Mouse (Mus musculus): ENCODE measurements at regions not wholly inside any gene's neighbourhood (a gene's known extent, or its start where the extent isn't known, plus 50 kb on each side); places are given as distances from the start of the nearest gene placed in this dataset.

DNA sequence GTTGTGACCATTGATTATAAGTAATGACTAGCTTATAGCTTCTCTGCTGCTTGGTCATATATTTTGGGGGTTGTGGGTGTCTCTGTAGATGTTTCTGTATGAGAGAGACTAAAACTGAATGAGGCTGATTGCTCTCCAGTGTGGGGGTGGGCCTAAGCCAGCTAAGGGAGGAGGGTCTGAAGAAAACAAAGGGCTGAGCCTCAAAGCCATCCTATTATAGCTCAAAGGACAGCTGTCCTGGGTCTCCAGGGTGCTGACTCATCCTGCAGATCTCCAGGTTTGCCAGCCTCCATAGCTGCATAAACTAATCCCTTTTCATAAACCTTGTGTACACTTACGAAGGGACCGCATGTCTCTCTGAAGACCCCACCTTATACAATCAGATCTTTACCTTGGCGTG, 360.3 kb upstream of the Smim15 start:
- no peak for ATAC-seq (replicated peaks; ENCODE audit: insufficient number of reproducible peaks, low FRiP score, low TSS enrichment, poor library complexity, severe bottlenecking)

DNA sequence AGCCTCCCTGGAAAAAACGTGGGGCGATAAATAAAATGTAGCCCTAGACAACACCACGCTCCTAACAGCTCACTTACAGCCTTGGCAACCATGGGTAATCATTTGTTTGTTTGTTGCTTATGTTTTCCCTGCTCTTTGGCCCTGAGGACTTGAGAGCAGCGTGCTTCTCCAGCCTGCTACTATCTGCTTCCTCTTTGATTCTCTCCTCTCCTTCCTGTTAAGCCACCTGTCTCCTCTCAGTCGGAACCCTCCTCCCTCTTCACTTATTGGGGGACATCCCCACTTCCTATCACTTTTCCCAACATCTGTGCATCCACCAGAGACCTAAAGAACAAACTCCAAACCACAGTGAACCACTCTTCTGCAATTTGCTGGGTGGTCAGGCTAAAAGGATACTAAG, 362.5 kb upstream of the Smim15 start:
- no peak for ATAC-seq (replicated peaks; ENCODE audit: insufficient number of reproducible peaks, low FRiP score, low TSS enrichment, poor library complexity, severe bottlenecking)

DNA sequence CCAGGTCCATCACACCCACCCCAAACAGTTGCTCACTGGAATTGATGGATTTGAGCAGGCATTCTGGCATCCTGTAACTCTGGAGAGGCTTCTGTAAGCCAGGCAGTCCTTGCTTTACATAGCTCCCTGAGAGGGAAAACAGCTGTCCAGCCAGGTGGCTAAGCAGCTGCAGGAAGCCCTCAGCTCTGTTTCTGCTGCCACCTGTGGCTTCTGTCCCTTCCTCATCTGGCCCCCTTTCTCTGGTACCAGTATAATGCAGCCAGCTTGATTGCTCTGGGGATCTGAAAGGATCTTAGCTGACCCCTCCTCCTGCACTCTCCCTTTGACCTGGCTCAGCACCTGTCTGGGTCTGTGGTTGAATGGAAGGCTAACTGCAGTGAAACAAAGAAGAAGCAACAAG, 365.4 kb upstream of the Smim15 start:
- no peak for ATAC-seq (replicated peaks; ENCODE audit: insufficient number of reproducible peaks, low FRiP score, low TSS enrichment, poor library complexity, severe bottlenecking)

DNA sequence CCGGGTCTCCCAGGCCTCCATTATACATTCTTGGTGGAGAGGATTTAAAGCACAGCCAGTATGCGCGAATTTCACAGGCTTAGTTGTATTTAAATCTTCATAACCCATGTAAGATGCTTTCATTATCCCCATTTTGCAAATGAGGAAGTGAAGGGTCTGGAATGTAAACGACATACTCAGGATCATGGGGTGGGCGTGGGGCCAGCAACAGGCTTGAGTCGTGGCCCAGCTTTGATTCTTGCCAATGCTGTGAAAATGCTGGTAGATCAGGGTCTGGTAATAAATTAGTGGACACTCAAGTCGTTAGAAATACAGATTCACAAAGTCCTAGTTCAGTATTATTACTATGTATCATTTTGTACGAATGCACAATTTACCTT, 367.2 kb upstream of the Smim15 start:
- no peak for ATAC-seq (replicated peaks; ENCODE audit: insufficient number of reproducible peaks, low FRiP score, low TSS enrichment, poor library complexity, severe bottlenecking)

DNA sequence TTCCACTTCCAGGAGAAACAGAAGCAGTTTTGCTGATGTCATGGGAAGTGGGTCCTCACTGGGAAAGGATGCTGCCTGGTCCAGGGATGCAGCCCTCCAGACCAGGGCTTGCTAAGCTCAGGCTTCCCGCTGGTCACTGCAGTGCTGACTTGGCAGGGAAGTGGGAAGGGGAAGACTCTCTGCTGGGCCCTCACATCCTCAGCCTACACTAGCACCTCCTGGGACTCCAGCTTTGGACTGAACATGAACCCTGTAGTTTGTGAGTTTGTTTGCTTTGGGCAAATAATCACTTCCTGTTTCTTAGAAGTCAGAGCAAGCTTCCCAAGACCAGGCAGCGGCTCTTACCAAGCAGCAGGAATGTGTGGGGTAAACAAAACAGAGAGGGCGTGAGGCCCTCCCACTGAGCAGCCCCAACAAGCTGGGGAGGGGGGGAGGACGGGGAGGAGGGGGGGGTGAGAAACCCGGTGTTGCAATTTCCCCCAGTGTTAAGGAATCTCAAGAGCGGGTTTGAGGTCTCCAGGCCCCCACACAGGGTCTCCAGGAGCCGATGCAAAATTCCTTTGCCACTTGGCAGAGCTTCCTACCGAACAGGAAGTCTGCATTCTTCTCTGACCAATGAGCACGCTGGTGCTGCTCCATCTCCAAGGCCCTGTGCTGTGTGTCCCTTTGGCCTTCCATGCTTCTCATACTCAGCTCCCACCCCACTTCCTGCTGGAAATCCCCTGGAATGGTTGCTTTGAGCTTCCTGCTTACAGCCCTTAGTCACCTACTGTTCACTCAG, 367.7 kb upstream of the Smim15 start:
- no peak for ATAC-seq (replicated peaks; ENCODE audit: insufficient number of reproducible peaks, low FRiP score, low TSS enrichment, poor library complexity, severe bottlenecking)

DNA sequence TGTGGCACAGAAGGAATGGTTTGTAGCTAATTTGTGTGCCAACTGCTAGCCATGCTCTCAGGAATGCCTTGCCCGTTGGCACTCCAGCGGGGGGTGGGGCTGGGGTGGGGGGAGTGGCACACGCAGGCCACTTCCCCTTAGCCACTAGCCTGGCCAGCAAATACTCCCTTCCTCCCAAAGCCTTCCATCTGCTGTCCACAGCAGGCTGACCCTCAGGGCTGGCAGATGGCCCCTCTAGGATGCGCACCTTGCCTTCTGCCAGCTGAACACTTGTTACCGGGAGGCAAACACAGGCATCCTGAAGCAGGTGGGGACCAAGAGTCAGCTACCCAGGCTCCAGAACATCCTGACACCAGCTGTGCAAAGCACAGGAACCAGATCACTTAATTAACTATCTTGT, 372.1 kb upstream of the Smim15 start:
- no peak for ATAC-seq (replicated peaks; ENCODE audit: insufficient number of reproducible peaks, low FRiP score, low TSS enrichment, poor library complexity, severe bottlenecking)

DNA sequence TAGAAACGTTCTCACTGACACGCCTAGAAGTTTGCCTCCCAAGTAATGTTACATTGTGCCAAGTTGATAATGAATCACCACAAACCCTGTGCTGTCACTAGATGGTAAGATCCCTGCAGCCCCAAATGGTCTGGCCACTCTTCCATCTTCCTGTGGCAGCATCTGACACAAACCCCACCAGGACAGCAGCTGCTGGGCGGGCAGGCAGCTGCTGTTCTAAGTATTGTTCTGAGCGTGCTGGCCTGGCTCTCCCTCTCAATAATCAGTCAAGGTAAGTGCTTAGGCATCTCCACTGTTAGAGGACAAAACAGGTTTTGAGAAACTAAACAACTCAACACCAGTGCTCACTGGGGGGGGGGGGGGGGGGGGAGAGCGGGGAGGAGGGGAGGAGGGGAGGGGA, 375.7 kb upstream of the Smim15 start:
- no peak for ATAC-seq (replicated peaks; ENCODE audit: insufficient number of reproducible peaks, low FRiP score, low TSS enrichment, poor library complexity, severe bottlenecking)

DNA sequence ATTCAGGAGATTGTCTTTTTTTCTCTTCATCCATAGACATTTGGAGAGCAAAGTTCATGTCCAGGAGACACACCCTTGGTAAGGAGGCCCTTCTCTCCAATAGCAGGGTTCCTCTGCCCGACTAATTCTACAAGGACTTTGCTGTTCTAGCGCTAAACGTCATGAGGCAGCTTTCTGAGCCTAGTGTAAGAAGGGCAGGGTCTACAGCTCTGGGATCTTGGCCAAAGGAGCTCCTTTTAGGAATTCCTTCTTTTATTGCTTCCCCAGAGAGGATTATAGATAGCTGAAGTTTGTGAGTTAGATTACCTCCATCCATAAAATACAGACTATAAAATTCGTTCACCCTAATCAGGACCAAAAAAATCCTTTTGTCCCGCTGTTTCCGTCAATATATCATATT, 378.5 kb upstream of the Smim15 start:
- no peak for ATAC-seq (replicated peaks; ENCODE audit: insufficient number of reproducible peaks, low FRiP score, low TSS enrichment, poor library complexity, severe bottlenecking)

DNA sequence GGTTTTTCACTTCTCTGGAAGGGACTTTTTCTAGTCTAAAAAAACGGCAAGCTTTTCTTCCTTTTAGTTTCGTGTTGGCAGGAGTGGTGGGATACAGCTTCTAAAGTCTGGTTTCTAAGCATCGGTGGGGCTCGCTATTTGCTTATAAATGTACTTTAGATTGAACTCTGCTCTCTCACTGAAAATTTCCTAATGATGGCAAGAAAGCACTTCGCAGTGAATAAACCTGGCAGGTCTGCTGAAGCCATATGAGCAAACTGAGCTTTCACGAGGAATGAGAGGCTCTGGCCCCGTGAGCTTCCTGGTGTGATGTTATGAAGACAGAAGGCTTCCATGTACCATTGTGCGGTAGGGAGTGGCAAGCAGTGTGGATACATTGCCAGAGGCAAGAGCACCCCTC, 380.0 kb upstream of the Smim15 start:
- no peak for ATAC-seq (replicated peaks; ENCODE audit: insufficient number of reproducible peaks, low FRiP score, low TSS enrichment, poor library complexity, severe bottlenecking)

DNA sequence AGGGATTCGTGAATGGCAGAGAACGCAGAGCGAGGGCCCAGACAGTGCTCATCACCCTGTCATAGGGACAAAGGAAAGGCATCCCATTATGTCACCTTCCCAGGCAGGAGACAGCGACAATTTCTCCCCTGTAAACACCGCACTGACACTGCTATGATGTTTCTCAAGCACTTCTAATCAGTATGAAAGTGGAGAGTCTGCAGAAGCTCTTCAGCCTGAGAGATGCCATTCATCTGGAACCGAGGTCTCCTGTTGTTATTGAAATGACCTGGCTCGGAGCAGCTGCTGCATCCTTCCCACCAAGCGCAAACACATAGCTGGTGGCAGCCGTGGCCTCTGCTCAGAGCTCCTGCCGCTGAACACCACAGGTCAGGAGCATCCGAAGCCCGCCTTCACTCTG, 380.5 kb upstream of the Smim15 start:
- ATAC-seq (replicated peaks; ENCODE audit: insufficient number of reproducible peaks, low FRiP score, low TSS enrichment, poor library complexity, severe bottlenecking) = no peak

DNA sequence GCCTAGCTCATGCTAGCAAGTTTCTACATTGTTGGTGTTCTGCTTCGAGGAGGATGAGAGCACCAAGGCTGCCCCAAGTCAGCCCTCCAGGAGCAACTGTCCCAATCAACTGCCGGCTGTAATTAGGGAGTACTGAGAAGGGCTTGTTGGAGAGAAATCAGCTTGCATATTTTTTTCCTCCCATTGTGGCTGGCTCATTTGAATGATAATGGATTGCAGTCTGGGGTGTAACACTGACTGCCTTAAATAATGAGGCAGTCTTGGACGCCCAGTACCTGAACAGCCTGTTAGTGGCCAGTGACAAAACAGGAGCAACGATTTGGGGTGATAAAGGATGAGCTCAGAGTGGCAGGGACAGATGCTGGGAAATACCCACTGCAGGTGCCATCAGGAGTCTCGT, 382.8 kb upstream of the Smim15 start:
- no peak for ATAC-seq (replicated peaks; ENCODE audit: insufficient number of reproducible peaks, low FRiP score, low TSS enrichment, poor library complexity, severe bottlenecking)

DNA sequence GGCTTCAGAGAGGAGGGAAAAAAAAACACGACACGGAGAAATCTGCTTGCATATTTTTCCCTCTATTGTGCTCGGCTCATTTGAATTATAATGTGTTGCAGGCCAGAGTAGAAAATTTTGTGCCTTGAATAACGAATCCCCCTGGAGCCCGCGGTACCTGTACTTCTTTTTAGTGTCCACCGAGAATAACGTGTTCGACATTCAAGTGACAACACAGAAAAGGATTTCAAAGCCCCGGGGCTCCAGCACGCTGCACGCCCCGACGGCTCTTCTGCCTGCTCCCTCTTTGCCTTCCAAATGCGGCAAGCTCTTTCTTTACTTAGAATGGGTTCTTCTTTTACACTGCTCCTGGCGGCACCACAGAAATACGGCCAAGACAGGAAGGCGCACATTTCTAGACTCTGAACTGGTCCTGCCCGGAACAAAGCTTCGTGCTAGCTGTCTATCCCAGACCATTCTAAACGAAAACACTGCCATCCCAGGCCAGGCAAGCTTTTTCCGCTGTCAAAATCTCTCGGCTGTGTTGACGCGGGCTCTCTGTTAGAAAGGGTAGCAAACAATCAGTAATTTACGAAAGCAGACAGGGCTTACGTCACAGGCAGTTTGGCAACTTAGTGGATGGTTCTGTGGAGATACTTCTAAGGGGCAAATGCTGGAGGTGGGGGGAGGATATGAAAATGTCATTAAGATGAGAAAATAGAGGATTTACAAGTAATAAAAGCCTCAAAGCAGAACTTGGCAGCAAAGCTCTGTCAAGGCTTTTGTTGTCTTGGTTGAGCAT, 398.2 kb upstream of the Smim15 start:
- ATAC-seq (replicated peaks; ENCODE audit: insufficient number of reproducible peaks, low FRiP score, low TSS enrichment, poor library complexity, severe bottlenecking) = no peak

DNA sequence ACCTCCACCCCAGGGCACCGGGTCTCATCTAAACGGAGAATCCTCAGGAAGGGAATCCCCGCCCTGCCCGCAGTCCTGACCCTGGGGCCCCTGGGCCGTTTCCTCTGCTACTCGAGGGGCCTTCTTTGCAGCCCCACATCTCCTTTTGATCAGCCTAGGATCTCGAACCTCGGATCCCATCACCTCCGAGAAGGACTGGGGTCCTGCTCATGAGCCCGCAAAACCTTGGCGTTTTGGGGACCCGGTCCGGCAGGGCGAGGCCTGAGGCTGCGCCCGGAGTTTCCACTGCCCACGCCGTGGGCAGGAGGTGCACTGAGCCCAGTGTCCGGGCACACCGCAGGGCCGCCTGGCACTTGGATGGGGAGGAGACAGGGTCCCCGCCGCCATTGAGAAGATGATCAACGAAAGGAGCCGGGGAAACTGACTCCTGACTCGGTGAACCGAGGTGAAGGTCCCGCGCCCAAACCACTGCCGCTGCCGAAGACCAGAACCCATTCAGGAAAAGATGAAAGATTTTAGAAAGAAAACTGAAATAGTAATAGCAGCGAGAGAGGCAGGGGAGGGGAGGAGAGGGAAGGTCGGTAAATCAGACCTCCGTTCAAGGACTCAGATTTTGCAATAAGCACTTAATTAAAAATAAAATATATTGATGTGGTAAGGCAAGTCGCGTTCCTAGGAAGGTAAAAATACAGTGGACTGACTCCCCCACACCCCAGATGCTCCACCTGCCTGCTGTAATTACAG, 399.0 kb upstream of the Smim15 start:
- ATAC-seq (replicated peaks; ENCODE audit: insufficient number of reproducible peaks, low FRiP score, low TSS enrichment, poor library complexity, severe bottlenecking) = no peak

DNA sequence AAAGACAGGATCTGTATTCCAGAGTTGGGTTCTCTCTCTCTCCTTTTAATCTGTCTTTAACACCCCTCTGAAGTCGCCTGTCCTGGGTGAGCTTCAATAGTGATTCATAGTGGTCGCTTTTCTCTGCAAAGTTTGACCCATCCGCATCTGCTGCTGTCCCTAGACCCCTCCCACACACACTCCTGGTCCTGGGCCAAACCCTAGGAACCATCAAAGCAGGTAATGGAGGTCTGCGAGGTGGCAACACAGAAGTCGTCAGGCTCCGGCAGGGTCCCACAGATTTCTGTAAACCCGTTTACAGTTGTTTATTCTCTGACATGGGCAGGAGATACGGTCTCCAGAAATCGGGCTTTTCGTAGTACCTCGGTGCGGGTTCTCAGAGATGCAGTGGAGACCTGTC, 399.5 kb upstream of the Smim15 start:
- no peak for ATAC-seq (replicated peaks; ENCODE audit: insufficient number of reproducible peaks, low FRiP score, low TSS enrichment, poor library complexity, severe bottlenecking)

DNA sequence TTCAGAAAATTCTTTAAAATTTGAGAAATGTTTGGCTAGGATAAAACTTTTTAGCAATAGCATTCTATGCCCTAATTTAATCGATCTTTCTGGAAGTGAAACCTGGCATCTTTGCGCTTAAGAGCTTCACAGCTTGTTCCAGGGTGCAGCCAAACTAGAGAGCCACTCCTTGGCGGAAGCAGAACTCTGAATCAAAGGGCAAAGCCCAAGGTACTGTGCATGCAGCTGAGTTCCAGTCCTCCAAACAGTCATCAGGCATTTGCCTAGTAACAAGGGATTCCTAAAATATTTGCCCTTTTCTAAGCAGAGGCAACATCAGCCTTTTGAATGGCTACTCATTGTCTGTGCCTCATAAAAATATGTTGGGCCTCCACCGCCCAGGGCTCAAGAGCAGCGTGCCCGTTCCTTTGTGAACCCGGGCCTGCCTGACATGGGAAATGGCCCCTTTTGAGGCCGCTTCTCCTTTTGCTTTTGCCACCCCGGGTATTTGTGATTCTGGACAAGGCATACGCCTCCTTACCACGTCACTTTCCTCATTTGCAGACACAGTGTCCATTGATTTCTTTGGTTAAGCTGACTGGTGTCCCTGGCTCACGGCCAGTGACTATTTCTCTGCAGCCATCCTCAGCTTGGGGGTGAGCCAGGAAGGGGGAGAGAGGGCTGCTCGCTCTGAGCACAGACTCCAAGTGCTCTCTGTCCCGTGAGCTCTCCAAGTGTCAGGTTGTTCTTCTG, 402.2 kb upstream of the Smim15 start:
- ATAC-seq (replicated peaks; ENCODE audit: insufficient number of reproducible peaks, low FRiP score, low TSS enrichment, poor library complexity, severe bottlenecking) = no peak

DNA sequence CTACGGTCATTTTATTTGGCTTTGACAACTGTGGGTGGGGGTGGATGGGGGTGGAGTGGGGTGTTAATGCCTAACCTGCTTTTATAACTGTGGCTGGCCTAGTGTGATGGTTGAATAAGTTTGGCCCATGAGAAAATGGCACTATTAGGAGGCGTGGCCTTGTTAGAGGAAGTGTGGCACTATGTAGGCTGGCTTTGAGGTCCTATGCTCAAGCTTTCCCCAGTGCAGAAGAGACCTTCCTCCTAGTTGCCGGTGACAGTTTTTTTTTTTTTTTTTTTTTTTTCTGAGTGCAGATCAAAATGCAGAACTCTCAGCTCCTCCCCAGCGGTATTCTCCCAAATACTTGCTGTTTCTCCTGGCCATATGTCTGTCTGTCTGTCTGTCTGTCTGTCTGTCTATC, 404.6 kb upstream of the Smim15 start:
- no peak for ATAC-seq (replicated peaks; ENCODE audit: insufficient number of reproducible peaks, low FRiP score, low TSS enrichment, poor library complexity, severe bottlenecking)

DNA sequence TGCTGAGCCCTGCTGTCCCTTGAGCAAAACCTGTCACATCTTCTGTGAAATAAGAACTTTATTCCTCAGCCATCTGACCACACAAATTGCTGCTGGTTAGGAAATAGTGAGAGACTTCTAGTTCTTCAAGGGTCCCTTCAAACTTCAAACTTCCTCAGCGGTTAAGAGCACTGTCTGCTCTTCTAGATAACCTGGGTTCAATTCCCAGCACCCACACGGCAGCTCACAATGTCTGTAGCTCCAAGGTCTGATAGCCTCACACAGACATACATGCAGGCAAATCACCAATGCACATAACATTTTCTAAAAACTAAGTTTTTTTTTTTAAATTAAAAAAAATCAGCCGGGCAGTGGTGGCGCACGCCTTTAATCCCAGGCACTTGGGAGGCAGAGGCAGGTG, 407.0 kb upstream of the Smim15 start:
- ATAC-seq (replicated peaks; ENCODE audit: insufficient number of reproducible peaks, low FRiP score, low TSS enrichment, poor library complexity, severe bottlenecking) = no peak

DNA sequence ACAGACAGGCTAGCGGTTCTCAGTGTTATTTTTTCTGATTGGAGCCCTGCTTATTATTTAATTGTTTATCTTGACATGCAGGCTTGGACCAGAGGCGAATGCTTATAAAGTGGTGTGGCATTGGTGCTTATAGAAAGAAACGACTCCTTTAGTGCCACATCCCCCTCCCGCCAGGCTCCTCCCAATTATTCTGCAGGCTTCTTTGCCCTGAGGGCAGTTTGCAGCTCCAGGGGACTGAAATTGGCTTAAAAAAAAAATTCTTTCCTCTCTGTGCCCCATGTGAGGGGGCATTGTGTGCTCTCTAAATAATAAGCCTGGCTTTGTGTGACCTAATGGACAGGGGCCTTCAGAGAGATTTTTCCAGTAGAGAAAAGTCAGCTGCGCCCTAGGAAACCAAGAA, 409.1 kb upstream of the Smim15 start:
- ATAC-seq (replicated peaks; ENCODE audit: insufficient number of reproducible peaks, low FRiP score, low TSS enrichment, poor library complexity, severe bottlenecking) = no peak

DNA sequence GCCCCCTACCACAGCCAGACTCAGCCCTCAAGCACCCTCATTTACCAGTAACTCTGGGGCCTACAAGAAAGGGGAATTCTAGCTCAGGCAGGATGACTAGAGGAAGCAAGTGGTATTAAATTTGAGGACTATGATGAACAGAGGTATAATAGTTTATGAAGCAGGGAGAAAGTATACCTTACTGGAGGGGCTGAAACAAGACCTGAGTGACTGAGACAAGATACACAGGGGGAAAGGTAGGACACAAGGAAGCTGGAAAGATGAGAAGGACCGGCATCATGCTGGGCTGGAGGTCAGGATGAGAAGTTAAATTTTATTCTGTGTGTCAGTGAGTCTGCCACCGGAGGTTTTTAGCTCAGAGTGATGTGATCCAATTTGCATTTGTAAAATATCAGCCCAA, 417.2 kb upstream of the Smim15 start:
- ATAC-seq (replicated peaks; ENCODE audit: insufficient number of reproducible peaks, low FRiP score, low TSS enrichment, poor library complexity, severe bottlenecking) = no peak

Measured in monocyte, adult 5-6 weeks (primary cell).